Mouse (Mus musculus) myocyte (in vitro differentiated cells): ENCODE results near the gene Pheta2. TPM values are rescaled to one million over a fixed set of nuclear protein-coding genes. Genes with fewer than 3 reads are reported as not detected.

Experiments used
- H3K27me3 ChIP-seq: one replicate; pipeline ENCODE4 v1.6.1; 2011; ENCODE audit not compliant: control insufficient read depth, insufficient read depth, insufficient read length
- H3K36me3 ChIP-seq: one replicate; pipeline ENCODE4 v1.6.1; 2011; ENCODE audit not compliant: control insufficient read depth, insufficient read depth
- H3K4me2 ChIP-seq: one replicate; pipeline ENCODE4 v1.6.1; 2011; ENCODE audit warnings: low read depth, control low read depth
- H3K4me3 ChIP-seq: one replicate; pipeline ENCODE4 v1.5.1; 2011; ENCODE audit warnings: mild to moderate bottlenecking, control low read depth, moderate library complexity
- H3K79me2 ChIP-seq: one replicate; pipeline ENCODE4 v1.6.1; 2011; ENCODE audit not compliant: control insufficient read depth, insufficient read depth
- H3ac ChIP-seq: one replicate; pipeline ENCODE4 v1.6.1; 2011; ENCODE audit not compliant: control insufficient read depth, insufficient read length
- CEBPB ChIP-seq: IDR thresholded peaks from 2 replicates; pipeline ENCODE4 v1.6.1; 2011; ENCODE audit warnings: mild to moderate bottlenecking, moderate library complexity; ENCODE audit not compliant: poor library complexity, insufficient read depth, severe bottlenecking
- E2F4 ChIP-seq: IDR thresholded peaks from one replicate; pipeline ENCODE4 v1.6.1; 2011; ENCODE audit warnings: mild to moderate bottlenecking, control low read depth, moderate library complexity; ENCODE audit not compliant: insufficient read depth
- MAX ChIP-seq: IDR thresholded peaks from one replicate; pipeline ENCODE4 v1.6.1; 2011; ENCODE audit warnings: low read depth, mild to moderate bottlenecking, control low read depth
- MYOD1 ChIP-seq, 3 experiments: IDR thresholded peaks; one replicate each; pipeline ENCODE4 v1.6.1; 2011; ENCODE audit warnings: control low read depth in 2 of 3, low read depth in 2 of 3, mild to moderate bottlenecking in 2 of 3, moderate library complexity in 1 of 3; ENCODE audit not compliant: insufficient read length in 2 of 3, control insufficient read depth in 1 of 3
- MYOG ChIP-seq, 3 experiments: IDR thresholded peaks; one replicate each; pipeline ENCODE4 v1.6.1; 2011; ENCODE audit warnings: control low read depth in 2 of 3, low read depth in 2 of 3, mild to moderate bottlenecking in 2 of 3; ENCODE audit not compliant: insufficient read length in 2 of 3, control insufficient read depth in 1 of 3, insufficient read depth in 1 of 3
- POLR2A ChIP-seq: IDR thresholded peaks from one replicate; pipeline ENCODE4 v1.6.1; 2011; ENCODE audit warnings: low read depth, mild to moderate bottlenecking, control low read depth, moderate library complexity; ENCODE audit not compliant: insufficient read length
- POLR2AphosphoS2 ChIP-seq: IDR thresholded peaks from one replicate; pipeline ENCODE4 v1.6.1; 2011; ENCODE audit warnings: low read depth, control low read depth; ENCODE audit not compliant: insufficient read length
- REST ChIP-seq: IDR thresholded peaks from one replicate; pipeline ENCODE4 v1.6.1; 2011; ENCODE audit warnings: mild to moderate bottlenecking, control low read depth, moderate library complexity; ENCODE audit not compliant: insufficient read depth, insufficient read length
- SRF ChIP-seq: IDR thresholded peaks from one replicate; pipeline ENCODE4 v1.6.1; 2011; ENCODE audit warnings: low read depth; ENCODE audit not compliant: control insufficient read depth, insufficient read length
- TCF12 ChIP-seq: IDR thresholded peaks from one replicate; pipeline ENCODE4 v1.6.1; 2011; ENCODE audit warnings: mild to moderate bottlenecking, control low read depth; ENCODE audit not compliant: poor library complexity, insufficient read depth, severe bottlenecking
- TCF3 ChIP-seq: IDR thresholded peaks from one replicate; pipeline ENCODE4 v1.6.1; 2011; ENCODE audit warnings: low read depth, control low read depth; ENCODE audit not compliant: insufficient read length
- USF1 ChIP-seq: IDR thresholded peaks from one replicate; pipeline ENCODE4 v1.6.1; 2011; ENCODE audit warnings: low read depth, mild to moderate bottlenecking, control low read depth, moderate library complexity
- polyA plus RNA-seq: library from polyadenylated mRNA; unstranded; fragments of >200 nt; fragmentation: generic; extraction: Trizol; gene quantifications from one replicate; pipeline ENCODE4 v1.2.1, GENCODE M21; 2012; ENCODE audit warnings: missing spikeins

Pheta2 gene
- polyA plus RNA-seq, 1 experiment: 0.05 TPM

- no peak overlapping the region for H3K4me3 ChIP-seq
- H3K36me3 ChIP-seq: no peaks in the 10 kb centered on the region
- H3K27me3 ChIP-seq: peaks cover 4% of the 10 kb centered on the region
- no peak overlapping the region for H3ac ChIP-seq
- H3K79me2 ChIP-seq: no peaks in the 10 kb centered on the region
- no peak overlapping the region for H3K4me2 ChIP-seq
- TF ChIP-seq USF1 (no peak), REST (no peak), SRF (no peak), E2F4 (no peak), POLR2AphosphoS2 (no peak), MAX (no peak)
Observed at GRCm38 (mm10) chr15:82368146-82368545, 29.4 kb downstream of the Pheta2 start.

- TF ChIP-seq CEBPB (no peak), POLR2A (no peak), REST (no peak), USF1 (no peak), TCF12 (no peak)
- no peak overlapping the region for H3K4me2 ChIP-seq
- peaks cover 4% of the 10 kb centered on the region for H3K27me3 ChIP-seq
- no peak overlapping the region for H3ac ChIP-seq
- no peak overlapping the region for H3K4me3 ChIP-seq
- H3K79me2 ChIP-seq: no peaks in the 10 kb centered on the region
- no peaks in the 10 kb centered on the region for H3K36me3 ChIP-seq
Observed at GRCm38 (mm10) chr15:82368851-82369250, 30.1 kb downstream of the Pheta2 start.

- TF ChIP-seq POLR2A: no peak
- no peak for TF ChIP-seq TCF12
- no peak for TF ChIP-seq E2F4
- TF ChIP-seq CEBPB: no peak
- no peak for TF ChIP-seq MYOG (IDR thresholded peaks at IDR 0.05; ENCODE audit: control insufficient read depth in 1 of 3, insufficient read depth in 1 of 3, insufficient read length in 2 of 3, low read depth in 2 of 3)
- TF ChIP-seq SRF: no peak
- no peak for TF ChIP-seq TCF3
- TF ChIP-seq MYOD1 (IDR thresholded peaks at IDR 0.05; ENCODE audit: control insufficient read depth in 1 of 3, insufficient read length in 2 of 3, low read depth in 2 of 3): no peak
- TF ChIP-seq REST: no peak
- no peak for TF ChIP-seq USF1
- no peak for TF ChIP-seq MAX
- TF ChIP-seq POLR2AphosphoS2: no peak
- no peaks in the 10 kb centered on the region for H3K36me3 ChIP-seq
- H3K79me2 ChIP-seq: no peaks in the 10 kb centered on the region
Observed at GRCm38 (mm10) chr15:82372446-82372845, 33.7 kb downstream of the Pheta2 start.

GRCm38 (mm10) chr15:82372991-82373390 is 34.2 kb downstream of the Pheta2 start:
- no peak overlapping the region for H3ac ChIP-seq
- no peaks in the 10 kb centered on the region for H3K79me2 ChIP-seq
- TF ChIP-seq TCF3 (no peak), SRF (no peak), USF1 (no peak), CEBPB (no peak), MYOD1 (IDR thresholded peaks at IDR 0.05; ENCODE audit: control insufficient read depth in 1 of 3, insufficient read length in 2 of 3, low read depth in 2 of 3) (no peak), MYOG (IDR thresholded peaks at IDR 0.05; ENCODE audit: control insufficient read depth in 1 of 3, insufficient read depth in 1 of 3, insufficient read length in 2 of 3, low read depth in 2 of 3) (no peak), MAX (no peak), REST (no peak), E2F4 (no peak), POLR2A (no peak), POLR2AphosphoS2 (no peak), TCF12 (no peak)
- no peak overlapping the region for H3K4me3 ChIP-seq
- no peaks in the 10 kb centered on the region for H3K36me3 ChIP-seq
- no peak overlapping the region for H3K4me2 ChIP-seq
- peaks cover 4% of the 10 kb centered on the region for H3K27me3 ChIP-seq

More at GRCm38 (mm10) chr15:82372446-82372845, 33.7 kb downstream of the Pheta2 start:
- Histone ChIP-seq H3K4me2 (no peak overlapping the region), H3K27me3 (peaks cover 4% of the 10 kb centered on the region), H3ac (no peak overlapping the region), H3K4me3 (no peak overlapping the region)

GRCm38 (mm10) chr15:82374437-82374836 is 35.7 kb downstream of the Pheta2 start:
- no peak overlapping the region for H3K4me3 ChIP-seq
- TF ChIP-seq USF1: no peak
- TF ChIP-seq MYOG (IDR thresholded peaks at IDR 0.05; ENCODE audit: control insufficient read depth in 1 of 3, insufficient read depth in 1 of 3, insufficient read length in 2 of 3, low read depth in 2 of 3): no peak
- TF ChIP-seq SRF: no peak
- TF ChIP-seq MAX: no peak
- no peak for TF ChIP-seq CEBPB
- TF ChIP-seq MYOD1 (IDR thresholded peaks at IDR 0.05; ENCODE audit: control insufficient read depth in 1 of 3, insufficient read length in 2 of 3, low read depth in 2 of 3): no peak
- TF ChIP-seq POLR2AphosphoS2: no peak
- TF ChIP-seq REST: no peak
- TF ChIP-seq TCF3: no peak
- no peak for TF ChIP-seq TCF12
- no peak for TF ChIP-seq POLR2A
- no peak for TF ChIP-seq E2F4
- H3ac ChIP-seq: no peak overlapping the region
- H3K79me2 ChIP-seq: no peaks in the 10 kb centered on the region
- peaks cover 4% of the 10 kb centered on the region for H3K27me3 ChIP-seq
- H3K36me3 ChIP-seq: no peaks in the 10 kb centered on the region
- H3K4me2 ChIP-seq: no peak overlapping the region
